In the genomic region with DNA sequence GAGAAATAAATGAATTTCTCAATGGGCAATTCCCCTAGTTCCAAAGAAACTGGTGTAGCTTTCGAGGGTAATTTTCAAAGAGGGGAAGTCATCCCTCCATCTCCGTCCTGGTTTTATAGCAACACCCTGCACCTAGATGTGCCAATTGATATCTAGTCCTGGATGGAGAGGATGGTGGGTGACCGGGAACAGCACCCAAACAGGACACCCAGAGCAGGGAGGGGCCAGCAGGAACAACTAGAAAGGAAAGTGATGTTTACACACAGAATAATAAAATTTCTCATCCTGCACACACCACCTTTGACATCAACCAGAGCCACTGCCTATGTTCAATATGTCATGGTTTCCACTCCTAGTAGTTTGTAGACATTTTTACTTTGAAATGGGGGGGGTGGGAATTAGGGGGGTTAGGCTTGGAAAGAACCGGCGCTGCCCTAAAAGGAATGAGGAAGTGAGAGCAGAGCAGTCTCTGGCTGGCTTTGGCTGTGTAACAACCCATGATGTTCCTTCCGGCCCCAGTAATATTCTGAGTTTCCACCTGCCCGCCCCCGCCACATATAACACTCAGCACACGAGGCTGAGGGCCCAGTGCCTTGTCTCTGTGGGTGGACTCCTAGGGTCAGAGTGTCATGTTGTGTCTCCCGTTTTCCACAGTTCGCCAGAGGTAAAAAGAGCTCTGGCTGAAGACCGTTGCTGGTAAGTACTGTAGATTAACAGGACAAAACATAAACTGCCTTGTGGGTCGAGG, we compare ENCODE assay signal across 7 mouse cellular contexts. TPM values are rescaled to one million over a fixed set of nuclear protein-coding genes. Genes with fewer than 3 reads are reported as not detected.
DNase-seq lines count a peak whose midpoint lies in the region; ATAC-seq and TF ChIP-seq lines count a peak whose summit lies in the region.

Gene Tagap, plus strand, starts transcription at position 588 of the 748 bp plus-strand sequence.

- H3K4me3 ChIP-seq in myocyte: no peak within 1 kb of the TSS
- no peak within 1 kb of the TSS for H3K4me3 ChIP-seq in hindbrain, embryonic 16.5 days (ENCODE audit: low read length)

- H3ac ChIP-seq in myocyte (ENCODE audit: control insufficient read depth, insufficient read length): no peak within 1 kb of the TSS

- peak; percentile 33 for DNase-seq in testis, postnatal 10 days (ENCODE audit: low spot score)
- DNase-seq in testis, postnatal 14 days (ENCODE audit: low spot score): no peak
- no peak for DNase-seq in left cerebral cortex, postnatal 14 days (ENCODE audit: low spot score in 2 of 2)
- DNase-seq in left cerebral cortex, postnatal 25 days (ENCODE audit: low spot score in 2 of 2): no peak

- intact Hi-C loops in left cerebral cortex, postnatal 14 days (cut with DNase I): loop anchor here (5.0 kb wide), 1 partner anchor 58 kb away; no protein-coding TSS in a partner anchor
- intact Hi-C loops in left cerebral cortex, postnatal 25 days (cut with DNase I): no loop called here

- H3K27ac ChIP-seq in hindbrain, embryonic 16.5 days (ENCODE audit: low read depth, low read length): no peak within 1 kb of the TSS

- TF ChIP-seq POLR2A in myocyte (IDR thresholded peaks at IDR 0.05; ENCODE audit: insufficient read length, low read depth): no peak

- H3K4me2 ChIP-seq in myocyte (ENCODE audit: low read depth): peak within 1 kb of the TSS; percentile 42
- H3K4me2 ChIP-seq in hindbrain, embryonic 16.5 days (ENCODE audit: low read length): no peak within 1 kb of the TSS

- no peaks in the 10 kb centered on the region for H3K27me3 ChIP-seq in myocyte (ENCODE audit: control insufficient read depth, insufficient read depth, insufficient read length)
- no peaks in the 10 kb centered on the region for H3K27me3 ChIP-seq in hindbrain, embryonic 16.5 days (replicated peaks; ENCODE audit: control insufficient read depth, insufficient read depth, low read length)

- no peaks in the 10 kb centered on the region for H3K4me1 ChIP-seq in hindbrain, embryonic 16.5 days (ENCODE audit: control insufficient read depth, insufficient read depth, low read depth, low read length)

- H3K9ac ChIP-seq in hindbrain, embryonic 16.5 days (ENCODE audit: low read depth, low read length): no peak within 1 kb of the TSS

- 73% methylated on average over 13 of the region's 13 CpGs for WGBS in hindbrain, embryonic 16.5 days

- peak; percentile 69 for ATAC-seq in inflammation-experienced regulatory T-cells, adult 6 months
- ATAC-seq in hindbrain, embryonic 16.5 days: no peak

- H3K36me3 ChIP-seq in myocyte (ENCODE audit: control insufficient read depth, insufficient read depth): no peaks in the 10 kb centered on the region
- H3K36me3 ChIP-seq in hindbrain, embryonic 16.5 days (ENCODE audit: control insufficient read depth, insufficient read depth, low read length): no peaks in the 10 kb centered on the region

- H3K79me2 ChIP-seq in myocyte (ENCODE audit: control insufficient read depth, insufficient read depth): no peaks in the 10 kb centered on the region

- H3K9me3 ChIP-seq in hindbrain, embryonic 16.5 days (ENCODE audit: control insufficient read depth, low read length): no peaks in the 10 kb centered on the region

TF ChIP-seq in myocyte, 11 proteins besides CTCF, POLR2A, EP300 and RAD21:
- TF ChIP-seq USF1 (IDR thresholded peaks at IDR 0.05; ENCODE audit: low read depth): no peak
- TF ChIP-seq CEBPB (IDR thresholded peaks at IDR 0.05; ENCODE audit: insufficient read depth, poor library complexity, severe bottlenecking): no peak
- TF ChIP-seq TCF12 (IDR thresholded peaks at IDR 0.05; ENCODE audit: insufficient read depth, poor library complexity, severe bottlenecking): no peak
- no peak for TF ChIP-seq MAX (IDR thresholded peaks at IDR 0.05; ENCODE audit: low read depth)
- no peak for TF ChIP-seq TCF3 (IDR thresholded peaks at IDR 0.05; ENCODE audit: insufficient read length, low read depth)
- TF ChIP-seq POLR2AphosphoS2 (IDR thresholded peaks at IDR 0.05; ENCODE audit: insufficient read length, low read depth): no peak
- TF ChIP-seq REST (IDR thresholded peaks at IDR 0.05; ENCODE audit: insufficient read depth, insufficient read length): no peak
- TF ChIP-seq MYOD1 (IDR thresholded peaks at IDR 0.05; ENCODE audit: control insufficient read depth in 1 of 3, insufficient read length in 2 of 3, low read depth in 2 of 3): no peak
- no peak for TF ChIP-seq MYOG (IDR thresholded peaks at IDR 0.05; ENCODE audit: control insufficient read depth in 1 of 3, insufficient read depth in 1 of 3, insufficient read length in 2 of 3, low read depth in 2 of 3)
- TF ChIP-seq SRF (IDR thresholded peaks at IDR 0.05; ENCODE audit: control insufficient read depth, insufficient read length, low read depth): no peak
- TF ChIP-seq E2F4 (IDR thresholded peaks at IDR 0.05; ENCODE audit: insufficient read depth): no peak

RNA-seq across cellular contexts. Expression of gene Tagap, which starts in this region (rescaled TPM):
- 100 to 1,000 TPM in 1 of 3 experiments, 10 to 100 TPM in 2; 81.6 to 107 (median 90.7) TPM for polyA plus RNA-seq in inflammation-experienced regulatory T-cells, adult 6 months (2017; shearing (Covaris generic))
- polyA plus RNA-seq in myocyte (2012; fragmentation: generic; extraction: Trizol): 1.0 TPM
- 1 to 10 TPM; 4.9 TPM for total RNA-seq in left cerebral cortex, postnatal 14 days (2021)
- polyA plus RNA-seq in hindbrain, embryonic 16.5 days (2015; fragmentation: Nextera tagmentation; extraction: Ambion mirVana): 0.47 and 0.51 TPM in 2 replicates
- 1 to 10 TPM; 4.9 to 5.8 TPM for total RNA-seq in left cerebral cortex, postnatal 25 days (2021)

Comparison
In these comparisons a context has a peak if more than half of its experiments do, and no peak if none do; other contexts are left out.
1. RNA of gene Tagap (polyA plus RNA-seq): 81.6 to 107 TPM in inflammation-experienced regulatory T-cells, adult 6 months; 1.0 TPM in myocyte (single experiment) and 0.47 to 0.51 TPM in hindbrain, embryonic 16.5 days; every median in the first group is over 10 times any median in the second.